Mouse (Mus musculus) midbrain, postnatal 0 days (tissue): ENCODE data around the gene Skap1. TPM values are rescaled to one million over a fixed set of nuclear protein-coding genes. Genes with fewer than 3 reads are reported as not detected.

Source experiments
- ATAC-seq: fragments of 200-750 bp; cut with Nextera tagmentation; 2 replicates; pipeline ENCODE4 v1.8.0; 2017; ENCODE audit warnings: moderate number of reproducible peaks, mild to moderate bottlenecking, moderate TSS enrichment, moderate library complexity; ENCODE audit not compliant: low FRiP score
- DNase-seq: peaks from one replicate; pipeline ENCODE4 v3.0.0-alpha.2; 2015; ENCODE audit warnings: low spot score
- H3K27ac ChIP-seq: fragments of 300-500 bp; sonication (generic); 2 replicates; pipeline ENCODE4 v1.5.1; 2014; ENCODE audit warnings: low read depth, mild to moderate bottlenecking, low read length, mixed read lengths
- H3K27me3 ChIP-seq: fragments of 300-500 bp; sonication (generic); 2 replicates; pipeline ENCODE4 v1.6.1; 2014; ENCODE audit warnings: low read length, control low read depth, mixed read lengths; ENCODE audit not compliant: insufficient read depth
- H3K36me3 ChIP-seq: fragments of 300-500 bp; sonication (generic); 2 replicates; pipeline ENCODE4 v1.6.1; 2014; ENCODE audit warnings: low read length, control low read depth, mixed read lengths; ENCODE audit not compliant: insufficient read depth
- H3K4me1 ChIP-seq: fragments of 300-500 bp; sonication (generic); 2 replicates; pipeline ENCODE4 v1.6.1; 2014; ENCODE audit warnings: mild to moderate bottlenecking, control low read depth, antibody characterized with exemption, low read length, mixed read lengths; ENCODE audit not compliant: insufficient read depth
- H3K4me2 ChIP-seq: fragments of 300-500 bp; sonication (generic); 2 replicates; pipeline ENCODE4 v1.6.1; 2014; ENCODE audit warnings: low read depth, mild to moderate bottlenecking, low read length, mixed read lengths; ENCODE audit not compliant: poor library complexity, severe bottlenecking
- H3K4me3 ChIP-seq: fragments of 300-500 bp; sonication (generic); 2 replicates; pipeline ENCODE4 v1.5.1; 2014; ENCODE audit warnings: low read depth, mild to moderate bottlenecking, low read length, moderate library complexity
- H3K9ac ChIP-seq: fragments of 300-500 bp; sonication (generic); replicated peaks from 2 replicates; pipeline ENCODE4 v1.6.1; 2014; ENCODE audit warnings: mild to moderate bottlenecking, low read length, moderate library complexity, mixed read lengths; ENCODE audit not compliant: poor library complexity, severe bottlenecking
- H3K9me3 ChIP-seq: fragments of 300-500 bp; sonication (generic); 2 replicates; pipeline ENCODE4 v1.6.1; 2016; ENCODE audit warnings: low read length, control low read depth
- CTCF ChIP-seq: IDR thresholded peaks from 2 replicates; pipeline ENCODE4 v1.5.1; 2016; ENCODE audit warnings: antibody characterized with exemption, mild to moderate bottlenecking
- WGBS: fragments of 180-500 bp; shearing (Covaris S2); extraction: QIAGEN DNeasy Blood & Tissue Kit; methylation state at CpG from one replicate; pipeline ENCODE4 v1.1.7; 2014; 5-methylcytosine and 5-hydroxymethylcytosine counted together
- polyA plus RNA-seq: library from polyadenylated mRNA; unstranded; fragments of >200 nt; fragmentation: Nextera tagmentation; extraction: Ambion mirVana; gene quantifications from 2 replicates; pipeline ENCODE4 v1.2.1, GENCODE M21; 2015
- total RNA-seq: library from RNA; depleted of rRNA; stranded (reverse); fragments of >200 nt; gene quantifications from 2 replicates; pipeline ENCODE4 v1.2.3, GENCODE M21; 2014

Skap1 gene
- total and polyA plus RNA-seq, 2 experiments from 2014 or later = 1.0 to 3.2 TPM

- H3K4me1 ChIP-seq = peaks cover 14% of the 10 kb centered on the region; the same call in 1 of the 2 replicates
- H3K36me3 ChIP-seq = no peaks in the 10 kb centered on the region
- H3K4me3 ChIP-seq = no peak overlapping the region
- H3K9me3 ChIP-seq = no peaks in the 10 kb centered on the region
- no peak overlapping the region for H3K27ac ChIP-seq
- 35% methylated on average over 9 of the region's 9 CpGs for WGBS
- H3K27me3 ChIP-seq = no peaks in the 10 kb centered on the region
- H3K4me2 ChIP-seq = no peak overlapping the region
- H3K9ac ChIP-seq = no peak overlapping the region
- ATAC-seq = no peak
- DNase-seq = no peak
- no peak for TF ChIP-seq CTCF
These were observed 322.5 kb downstream of the Skap1 start for GRCm38 (mm10) chr11:96786731-96787450.

GRCm38 (mm10) chr11:96788871-96789795, 324.7 kb downstream of the Skap1 start, which contains the start of gene Cbx1:
TSS of gene Cbx1 (plus strand) at chr11:96789127.
- H3K27ac ChIP-seq = peak within 1 kb of the TSS; percentile 85
- peak within 1 kb of the TSS; percentile 94 for H3K4me3 ChIP-seq
- DNase-seq (peak; percentile 94), ATAC-seq (peak; percentile 96)
- no peaks in the 10 kb centered on the region for H3K27me3 ChIP-seq
- no peak for TF ChIP-seq CTCF
- peaks cover 14% of the 10 kb centered on the region; the same call in 1 of the 2 replicates for H3K4me1 ChIP-seq
- no peaks in the 10 kb centered on the region for H3K9me3 ChIP-seq
- WGBS = 2% methylated on average over 89 of the region's 93 CpGs
- H3K9ac ChIP-seq = peak within 1 kb of the TSS; percentile 86
- H3K4me2 ChIP-seq = peak within 1 kb of the TSS; percentile 86
- H3K36me3 ChIP-seq = no peaks in the 10 kb centered on the region

GRCm38 (mm10) chr11:96789990-96790389, 325.6 kb downstream of the Skap1 start:
- ATAC-seq (no peak), DNase-seq (no peak)
- Histone ChIP-seq H3K9me3 (no peaks in the 10 kb centered on the region), H3K4me1 (peaks cover 14% of the 10 kb centered on the region; the same call in 1 of the 2 replicates), H3K9ac (peak overlapping the region; percentile 86), H3K27ac (no peak overlapping the region), H3K36me3 (no peaks in the 10 kb centered on the region), H3K4me3 (peak overlapping the region; percentile 94), H3K4me2 (peak overlapping the region; percentile 86), H3K27me3 (no peaks in the 10 kb centered on the region)
- TF ChIP-seq CTCF = peak; percentile 29; the same call in 1 of the 2 replicates
- WGBS = 6% methylated on average over 5 of the region's 5 CpGs

GRCm38 (mm10) chr11:96790681-96791080, 326.3 kb downstream of the Skap1 start:
- peaks cover 14% of the 10 kb centered on the region; the same call in 1 of the 2 replicates for H3K4me1 ChIP-seq
- no peaks in the 10 kb centered on the region for H3K9me3 ChIP-seq
- DNase-seq (no peak), ATAC-seq (no peak)
- H3K27ac ChIP-seq = no peak overlapping the region
- H3K27me3 ChIP-seq = no peaks in the 10 kb centered on the region
- 8% methylated on average over 1 of the region's 1 CpGs for WGBS
- TF ChIP-seq CTCF = no peak
- H3K36me3 ChIP-seq = no peaks in the 10 kb centered on the region
- no peak overlapping the region for H3K9ac ChIP-seq
- H3K4me3 ChIP-seq = peak overlapping the region; percentile 94; the same call in 1 of the 2 replicates
- peak overlapping the region; percentile 86; the same call in 1 of the 2 replicates for H3K4me2 ChIP-seq

GRCm38 (mm10) chr11:96795491-96795890, 331.1 kb downstream of the Skap1 start:
- Histone ChIP-seq H3K4me1 (peaks cover 6% of the 10 kb centered on the region; the same call in 1 of the 2 replicates), H3K4me3 (no peak overlapping the region), H3K27ac (no peak overlapping the region), H3K27me3 (no peaks in the 10 kb centered on the region), H3K9me3 (no peaks in the 10 kb centered on the region), H3K9ac (no peak overlapping the region), H3K36me3 (no peaks in the 10 kb centered on the region), H3K4me2 (no peak overlapping the region)
- WGBS = 99% methylated on average over 13 of the region's 13 CpGs
- no peak for TF ChIP-seq CTCF
- no peak for DNase-seq
- no peak for ATAC-seq
